Mouse (Mus musculus) spleen, adult 2 months (tissue): ENCODE measurements around the gene Prkca. TPM values are rescaled to one million over a fixed set of nuclear protein-coding genes. Genes with fewer than 3 reads are reported as not detected.
A peak's percentile ranks its signal among the peaks of the same experiment; 100 is the strongest.

ENCODE experiments used
- DNase-seq, 2 experiments: peaks; one replicate each; pipeline versions ENCODE4 v3.0.0 to v3.0.0-alpha.2; 2012 to 2021; ENCODE audit warnings: low spot score in 2 of 2, low read depth in 1 of 2
- H3K27ac ChIP-seq: fragments of 200-500 bp; 2 replicates; pipeline ENCODE4 v1.5.1; 2012; ENCODE audit warnings: low read length, inconsistent platforms; ENCODE audit not compliant: insufficient read depth
- H3K27me3 ChIP-seq: fragments of 200-500 bp; 2 replicates; pipeline ENCODE4 v1.6.1; 2012; ENCODE audit warnings: mild to moderate bottlenecking, moderate library complexity, low read length, inconsistent platforms; ENCODE audit not compliant: control insufficient read depth, insufficient read depth
- H3K36me3 ChIP-seq: fragments of 200-500 bp; 2 replicates; pipeline ENCODE4 v1.6.1; 2012; ENCODE audit warnings: mild to moderate bottlenecking, low read length, inconsistent platforms; ENCODE audit not compliant: control insufficient read depth, insufficient read depth
- H3K4me1 ChIP-seq: fragments of 200-500 bp; 2 replicates; pipeline ENCODE4 v1.6.1; 2011; ENCODE audit warnings: inconsistent platforms; ENCODE audit not compliant: control insufficient read depth, insufficient read depth, insufficient read length
- H3K4me3 ChIP-seq: fragments of 200-500 bp; 2 replicates; pipeline ENCODE4 v1.5.1; 2011; ENCODE audit warnings: mild to moderate bottlenecking, inconsistent platforms; ENCODE audit not compliant: insufficient read depth, insufficient read length; ENCODE audit errors: extremely low read depth
- CTCF ChIP-seq: fragments of 200-500 bp; IDR thresholded peaks from 2 replicates; pipeline ENCODE4 v1.5.1; 2011; ENCODE audit warnings: mild to moderate bottlenecking, inconsistent platforms; ENCODE audit not compliant: insufficient read depth, insufficient read length, insufficient replicate concordance; ENCODE audit errors: extremely low read depth
- POLR2A ChIP-seq: fragments of 200-500 bp; IDR thresholded peaks from 2 replicates; pipeline ENCODE4 v1.6.1; 2011; ENCODE audit warnings: low read depth, low read length, inconsistent platforms
- WGBS: fragments of 180-500 bp; shearing (Covaris S2); methylation state at CpG from one replicate; pipeline ENCODE4 v1.1.7; 2018; 5-methylcytosine and 5-hydroxymethylcytosine counted together
- polyA plus RNA-seq: library from polyadenylated mRNA; depleted of rRNA; stranded (reverse); fragments of >200 nt; gene quantifications from 2 replicates; pipeline ENCODE4 v1.2.3, GENCODE M21; 2012

The Prkca gene
- polyA plus RNA-seq, 1 experiment: 8.4 TPM

- H3K4me1 ChIP-seq: no peaks in the 10 kb centered on the region
- DNase-seq: no peak
- TF ChIP-seq CTCF (no peak), POLR2A (no peak)
- H3K36me3 ChIP-seq: no peaks in the 10 kb centered on the region; the same call in 1 of the 2 replicates
- no peaks in the 10 kb centered on the region for H3K27me3 ChIP-seq
- H3K27ac ChIP-seq: no peak overlapping the region
- no peak overlapping the region for H3K4me3 ChIP-seq
- WGBS: 88% methylated on average over 8 of the region's 8 CpGs
Observed at GRCm38 (mm10) chr11:108325943-108326342, 17.8 kb downstream of the Prkca start.

GRCm38 (mm10) chr11:108322156-108322555 is 21.6 kb downstream of the Prkca start:
- Histone ChIP-seq H3K4me1 (no peaks in the 10 kb centered on the region), H3K4me3 (no peak overlapping the region), H3K36me3 (no peaks in the 10 kb centered on the region), H3K27ac (no peak overlapping the region), H3K27me3 (no peaks in the 10 kb centered on the region)
- 84% methylated on average over 2 of the region's 2 CpGs for WGBS
- no peak for DNase-seq
- no peak for TF ChIP-seq POLR2A
- no peak for TF ChIP-seq CTCF

- Histone ChIP-seq H3K4me1 (no peaks in the 10 kb centered on the region), H3K36me3 (no peaks in the 10 kb centered on the region), H3K27me3 (no peaks in the 10 kb centered on the region), H3K27ac (no peak overlapping the region; the same call in 1 of the 2 replicates), H3K4me3 (no peak overlapping the region)
- 66% methylated on average over 7 of the region's 7 CpGs for WGBS
- no peak for TF ChIP-seq CTCF
- no peak for TF ChIP-seq POLR2A
- no peak for DNase-seq
Observed at GRCm38 (mm10) chr11:108320561-108320960, 23.2 kb downstream of the Prkca start.

- TF ChIP-seq POLR2A (no peak), CTCF (no peak)
- Histone ChIP-seq H3K4me1 (no peaks in the 10 kb centered on the region), H3K27ac (no peak overlapping the region), H3K4me3 (no peak overlapping the region), H3K36me3 (no peaks in the 10 kb centered on the region), H3K27me3 (no peaks in the 10 kb centered on the region)
- 94% methylated on average over 11 of the region's 11 CpGs for WGBS
- DNase-seq: no peak
Observed at GRCm38 (mm10) chr11:108319162-108319561, 24.6 kb downstream of the Prkca start.

GRCm38 (mm10) chr11:108317878-108318277 is 25.9 kb downstream of the Prkca start:
- H3K27ac ChIP-seq: no peak overlapping the region
- TF ChIP-seq CTCF (no peak), POLR2A (no peak)
- 14% methylated on average over 6 of the region's 6 CpGs for WGBS
- H3K36me3 ChIP-seq: no peaks in the 10 kb centered on the region
- DNase-seq: no peak
- H3K4me1 ChIP-seq: peaks cover 2% of the 10 kb centered on the region; the same call in 1 of the 2 replicates
- H3K27me3 ChIP-seq: no peaks in the 10 kb centered on the region
- no peak overlapping the region for H3K4me3 ChIP-seq

GRCm38 (mm10) chr11:108315736-108316135 is 28.0 kb downstream of the Prkca start:
- Histone ChIP-seq H3K27me3 (no peaks in the 10 kb centered on the region), H3K4me1 (peaks cover 10% of the 10 kb centered on the region), H3K27ac (no peak overlapping the region), H3K4me3 (no peak overlapping the region), H3K36me3 (no peaks in the 10 kb centered on the region)
- TF ChIP-seq CTCF (no peak), POLR2A (no peak)
- 83% methylated on average over 7 of the region's 7 CpGs for WGBS
- DNase-seq: no peak

- Histone ChIP-seq H3K27me3 (no peaks in the 10 kb centered on the region), H3K27ac (peak overlapping the region; percentile 52), H3K4me3 (no peak overlapping the region), H3K4me1 (peaks cover 10% of the 10 kb centered on the region), H3K36me3 (no peaks in the 10 kb centered on the region)
- no peak for DNase-seq
- TF ChIP-seq POLR2A (no peak), CTCF (no peak)
- WGBS: 70% methylated on average over 5 of the region's 5 CpGs
Observed at GRCm38 (mm10) chr11:108312516-108312915, 31.2 kb downstream of the Prkca start.
